Mouse (Mus musculus) yolk sac, embryonic 10.5 days (tissue): ENCODE results near the gene A630010A05Rik.
"Not testable (repeated sequence)": the region's sequence is repeated elsewhere in the genome, so short reads cannot be mapped to it uniquely, and the experiment has no call there.

Experiments used
- DNase-seq: peaks from one replicate; pipeline ENCODE4 v3.0.0-alpha.2; 2017; ENCODE audit warnings: low spot score

The A630010A05Rik gene

GRCm38 (mm10) chr16:14562017-14562416 lies at the start of gene A630010A05Rik:
Gene A630010A05Rik (plus strand): TSS chr16:14562317.
- DNase-seq: no peak

GRCm38 (mm10) chr16:14535766-14536165 lies 26.4 kb upstream of the A630010A05Rik start:
- DNase-seq: no peak

- DNase-seq: not testable (repeated sequence)
Observed at GRCm38 (mm10) chr16:14557191-14557590, 4.9 kb upstream of the A630010A05Rik start.
